Comparison of ENCODE assay signal across 30 mouse cellular contexts in genomic region chr2:142222926-142223325, GRCm38 (mm10).
"Had no signal": no experiment of that assay in that cellular context is flagged by ENCODE, and none has a peak within 500 bp of the region (broad histone marks: within the 10 kb centered on the region; RNA-seq: fewer than 3 reads in every experiment).

No protein-coding gene starts in this region.

- H3K9me3 ChIP-seq: limb, embryonic 10.5 days; limb, embryonic 12.5 days; limb, embryonic 13.5 days; limb, embryonic 15.5 days; liver, embryonic 12.5 days; liver, embryonic 13.5 days; liver, embryonic 15.5 days; lung, embryonic 15.5 days; midbrain, embryonic 10.5 days; midbrain, embryonic 12.5 days; midbrain, embryonic 13.5 days; midbrain, embryonic 15.5 days; neural tube, embryonic 12.5 days had no signal

- H3K27me3 ChIP-seq: limb, embryonic 12.5 days; limb, embryonic 13.5 days; limb, embryonic 15.5 days; liver, embryonic 12.5 days; liver, embryonic 13.5 days; liver, embryonic 15.5 days; lung, embryonic 15.5 days; megakaryocyte, embryonic 14.5 days; midbrain, embryonic 12.5 days; midbrain, embryonic 13.5 days; midbrain, embryonic 15.5 days; neural tube, embryonic 12.5 days had no signal

- H3K4me1 ChIP-seq: limb, embryonic 10.5 days; limb, embryonic 12.5 days; limb, embryonic 13.5 days; limb, embryonic 15.5 days; liver, embryonic 12.5 days; liver, embryonic 13.5 days; liver, embryonic 15.5 days; lung, embryonic 15.5 days; megakaryocyte, embryonic 14.5 days; midbrain, embryonic 10.5 days; midbrain, embryonic 12.5 days; midbrain, embryonic 13.5 days; midbrain, embryonic 15.5 days; neural tube, embryonic 12.5 days had no signal

- H3K27ac ChIP-seq: limb, embryonic 10.5 days; limb, embryonic 12.5 days; limb, embryonic 13.5 days; limb, embryonic 15.5 days; liver, embryonic 12.5 days; liver, embryonic 13.5 days; liver, embryonic 14.5 days; liver, embryonic 15.5 days; lung, embryonic 15.5 days; macrophage; midbrain, embryonic 10.5 days; midbrain, embryonic 12.5 days; midbrain, embryonic 13.5 days; neural tube, embryonic 12.5 days had no signal

- DNase-seq: liver; liver, embryonic 13.5 days; liver, postnatal 0 days; lung, adult 18-20 months; lung, adult 2 months; lung, embryonic 14.5 days; lung, postnatal 10 days; lung, postnatal 14 days; lung, postnatal 36 days; lung, postnatal 4 days had no signal

- H3K4me2 ChIP-seq: limb, embryonic 12.5 days; limb, embryonic 13.5 days; limb, embryonic 15.5 days; liver, embryonic 11.5 days; liver, embryonic 12.5 days; liver, embryonic 13.5 days; liver, embryonic 15.5 days; lung, embryonic 14.5 days; lung, embryonic 15.5 days; midbrain, embryonic 11.5 days; midbrain, embryonic 12.5 days; midbrain, embryonic 13.5 days; midbrain, embryonic 15.5 days; neural tube, embryonic 12.5 days had no signal

- H3K36me3 ChIP-seq: limb, embryonic 10.5 days; limb, embryonic 12.5 days; limb, embryonic 13.5 days; limb, embryonic 15.5 days; liver, embryonic 12.5 days; liver, embryonic 13.5 days; liver, embryonic 15.5 days; lung, embryonic 15.5 days; midbrain, embryonic 10.5 days; midbrain, embryonic 12.5 days; midbrain, embryonic 13.5 days; midbrain, embryonic 15.5 days; neural tube, embryonic 12.5 days had no signal

- H3K9ac ChIP-seq: limb, embryonic 12.5 days; limb, embryonic 13.5 days; limb, embryonic 15.5 days; liver, embryonic 12.5 days; liver, embryonic 13.5 days; liver, embryonic 14.5 days; liver, embryonic 15.5 days; liver, postnatal 0 days; lung, embryonic 14.5 days; lung, embryonic 15.5 days; midbrain, embryonic 12.5 days; midbrain, embryonic 13.5 days; midbrain, embryonic 15.5 days; neural tube, embryonic 12.5 days had no signal

- H3K4me3 ChIP-seq: limb, embryonic 10.5 days; limb, embryonic 12.5 days; limb, embryonic 13.5 days; limb, embryonic 15.5 days; liver, embryonic 12.5 days; liver, embryonic 13.5 days; liver, embryonic 15.5 days; lung, embryonic 15.5 days; megakaryocyte, embryonic 14.5 days; midbrain, embryonic 10.5 days; midbrain, embryonic 12.5 days; midbrain, embryonic 13.5 days; midbrain, embryonic 15.5 days; myocyte; neural tube, embryonic 12.5 days had no signal

- ATAC-seq: liver, embryonic 12.5 days; liver, postnatal 0 days; lung, postnatal 0 days; midbrain, embryonic 13.5 days; midbrain, embryonic 15.5 days; midbrain, embryonic 16.5 days had no signal
